Mouse (Mus musculus) liver, embryonic 11.5 days (tissue): ENCODE results near the gene Nrg3. TPM values are rescaled to one million over a fixed set of nuclear protein-coding genes. Genes with fewer than 3 reads are reported as not detected.
"Not testable (repeated sequence)": the region's sequence is repeated elsewhere in the genome, so short reads cannot be mapped to it uniquely, and the experiment has no call there.

Experiments used
- ATAC-seq: fragments of 200-750 bp; cut with Nextera tagmentation; replicated peaks from 2 replicates; pipeline ENCODE4 v1.8.0; 2017; ENCODE audit warnings: moderate number of reproducible peaks, mild to moderate bottlenecking, moderate TSS enrichment, moderate library complexity; ENCODE audit not compliant: low FRiP score
- DNase-seq: peaks from one replicate; pipeline ENCODE4 v3.0.0-alpha.2; 2017; ENCODE audit warnings: low spot score
- H3K27ac ChIP-seq: fragments of 300-500 bp; sonication (generic); 2 replicates; pipeline ENCODE4 v1.5.1; 2014; ENCODE audit warnings: mild to moderate bottlenecking, low read depth, low read length, control low read depth
- H3K27me3 ChIP-seq: fragments of 300-500 bp; sonication (generic); replicated peaks from 2 replicates; pipeline ENCODE4 v1.6.1; 2014; ENCODE audit warnings: low read length, mixed read lengths; ENCODE audit not compliant: control insufficient read depth, insufficient read depth
- H3K36me3 ChIP-seq: fragments of 300-500 bp; sonication (generic); 2 replicates; pipeline ENCODE4 v1.6.1; 2014; ENCODE audit warnings: mild to moderate bottlenecking, low read length, moderate library complexity, mixed read lengths; ENCODE audit not compliant: control insufficient read depth, insufficient read depth
- H3K4me1 ChIP-seq: fragments of 300-500 bp; sonication (generic); replicated peaks from 2 replicates; pipeline ENCODE4 v1.6.1; 2014; ENCODE audit warnings: low read length, mixed read lengths; ENCODE audit not compliant: control insufficient read depth, insufficient read depth
- H3K4me2 ChIP-seq: fragments of 300-500 bp; sonication (generic); 2 replicates; pipeline ENCODE4 v1.6.1; 2014; ENCODE audit warnings: mild to moderate bottlenecking, control low read depth, moderate library complexity
- H3K4me3 ChIP-seq: fragments of 300-500 bp; sonication (generic); 2 replicates; pipeline ENCODE4 v1.5.1; 2014; ENCODE audit warnings: low read depth, low read length, control low read depth
- H3K9ac ChIP-seq: fragments of 300-500 bp; sonication (generic); 2 replicates; pipeline ENCODE4 v1.6.1; 2014; ENCODE audit warnings: low read depth, low read length, control low read depth
- H3K9me3 ChIP-seq: fragments of 300-500 bp; sonication (generic); 2 replicates; pipeline ENCODE4 v1.6.1; 2016; ENCODE audit warnings: low read length, inconsistent platforms, mixed read lengths; ENCODE audit not compliant: control insufficient read depth
- WGBS: fragments of 180-500 bp; shearing (Covaris S2); extraction: QIAGEN DNeasy Blood & Tissue Kit; methylation state at CpG from one replicate; pipeline ENCODE4 v1.1.7; 2014; 5-methylcytosine and 5-hydroxymethylcytosine counted together
- polyA plus RNA-seq: library from polyadenylated mRNA; unstranded; fragments of >200 nt; fragmentation: Nextera tagmentation; extraction: Ambion mirVana; gene quantifications from 2 replicates; pipeline ENCODE4 v1.2.1, GENCODE M21; 2014

Nrg3 gene
- polyA plus RNA-seq, 1 experiment from 2014 or later = 0.16 TPM

DNA sequence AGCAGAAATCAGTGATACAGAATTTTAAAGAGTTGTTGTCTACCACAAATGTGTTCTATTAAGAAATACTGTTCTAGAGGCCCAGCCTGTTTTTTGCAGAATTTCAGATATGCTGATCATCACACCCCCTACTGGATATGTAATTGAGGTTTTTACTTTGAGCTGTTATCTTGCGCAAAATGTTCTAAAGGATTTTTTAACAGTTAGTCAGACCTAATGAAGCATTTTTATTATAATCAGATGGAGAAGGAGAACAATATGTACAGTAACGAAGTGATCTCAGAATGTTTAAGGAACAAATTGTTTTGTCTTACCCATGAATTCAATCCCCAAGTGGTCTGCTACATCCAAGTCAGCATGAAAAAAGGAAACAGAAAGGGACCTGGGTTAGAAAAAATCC, 963.9 kb downstream of the Nrg3 start:
- Histone ChIP-seq H3K4me3 (no peak overlapping the region), H3K27ac (no peak overlapping the region), H3K9ac (no peak overlapping the region), H3K27me3 (no peaks in the 10 kb centered on the region), H3K9me3 (no peaks in the 10 kb centered on the region), H3K4me2 (no peak overlapping the region), H3K36me3 (no peaks in the 10 kb centered on the region), H3K4me1 (no peaks in the 10 kb centered on the region)
- 84% methylated on average over 2 of the region's 2 CpGs for WGBS
- ATAC-seq (no peak), DNase-seq (no peak)

DNA sequence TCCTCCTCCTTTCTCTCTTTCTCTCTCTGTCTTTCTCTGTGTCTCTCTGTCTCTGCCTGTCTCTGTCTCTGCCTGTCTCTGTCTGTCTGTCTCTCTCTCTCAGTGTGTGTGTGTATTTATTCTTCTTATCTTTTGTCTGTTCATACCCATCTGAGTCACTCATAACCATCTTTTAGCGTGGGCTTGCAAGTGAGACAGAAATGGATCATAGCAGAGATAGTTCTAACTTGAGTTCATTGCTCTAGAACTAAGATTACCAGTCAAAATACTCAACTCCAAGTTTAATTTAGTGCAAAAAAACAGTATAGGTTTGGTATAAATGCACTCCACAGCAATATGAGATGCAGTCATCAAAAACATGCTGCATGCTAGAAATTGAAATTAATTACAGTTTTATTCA, 977.9 kb downstream of the Nrg3 start:
- 44% methylated on average over 1 of the region's 1 CpGs for WGBS
- ATAC-seq (no peak), DNase-seq (no peak)
- no peaks in the 10 kb centered on the region for H3K4me1 ChIP-seq
- no peaks in the 10 kb centered on the region for H3K9me3 ChIP-seq
- no peak overlapping the region for H3K4me3 ChIP-seq
- H3K9ac ChIP-seq = no peak overlapping the region
- H3K36me3 ChIP-seq = no peaks in the 10 kb centered on the region
- H3K4me2 ChIP-seq = no peak overlapping the region
- no peak overlapping the region for H3K27ac ChIP-seq
- no peaks in the 10 kb centered on the region for H3K27me3 ChIP-seq

DNA sequence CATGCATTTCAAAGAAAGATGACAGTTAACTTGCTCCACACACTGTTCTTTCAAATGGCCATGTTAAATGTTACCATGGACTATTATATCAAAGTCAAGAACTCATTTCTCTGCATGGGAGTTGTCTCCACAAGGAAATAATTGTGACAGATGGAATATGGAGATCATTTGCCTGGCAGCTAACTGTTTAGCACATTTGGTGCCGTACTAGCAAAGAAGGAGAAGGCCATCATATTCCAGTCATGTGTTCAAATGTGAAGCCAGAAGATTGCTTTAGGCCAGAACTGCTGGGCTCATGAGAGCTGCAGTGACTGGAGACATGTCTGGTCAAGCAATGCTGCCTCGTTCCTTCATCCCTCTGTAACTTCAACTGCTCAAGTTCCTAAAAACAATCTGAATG, 1025.8 kb downstream of the Nrg3 start:
- ATAC-seq (no peak), DNase-seq (no peak)
- no peaks in the 10 kb centered on the region for H3K4me1 ChIP-seq
- H3K9me3 ChIP-seq = peaks cover 2% of the 10 kb centered on the region; the same call in 1 of the 2 replicates
- H3K27me3 ChIP-seq = no peaks in the 10 kb centered on the region
- H3K27ac ChIP-seq = no peak overlapping the region
- no peak overlapping the region for H3K4me2 ChIP-seq
- H3K4me3 ChIP-seq = no peak overlapping the region
- no peaks in the 10 kb centered on the region for H3K36me3 ChIP-seq
- WGBS = 75% methylated on average over 2 of the region's 2 CpGs
- H3K9ac ChIP-seq = no peak overlapping the region

DNA sequence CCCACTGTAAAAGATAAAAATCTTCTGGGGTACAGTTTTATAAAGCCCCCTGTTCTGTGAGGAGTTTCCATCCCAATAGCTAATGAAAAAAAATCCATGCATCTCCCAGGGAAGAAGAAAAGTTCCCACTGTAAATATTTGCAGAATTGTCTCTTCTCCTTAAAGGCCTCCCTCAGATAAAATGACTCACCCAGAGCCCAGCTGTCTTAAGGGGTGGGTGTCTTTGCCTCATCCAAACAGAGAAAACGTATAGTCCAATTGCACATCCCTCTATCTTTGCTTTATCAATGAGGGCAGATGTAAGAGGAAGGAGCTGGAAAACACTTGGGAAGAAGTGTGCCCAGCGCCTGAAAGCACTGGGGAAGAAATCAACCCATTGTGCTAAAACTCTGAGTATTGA, 1028.1 kb downstream of the Nrg3 start:
- ATAC-seq (no peak), DNase-seq (no peak)
- H3K36me3 ChIP-seq = no peaks in the 10 kb centered on the region
- no peaks in the 10 kb centered on the region for H3K27me3 ChIP-seq
- no peak overlapping the region for H3K27ac ChIP-seq
- H3K9ac ChIP-seq = no peak overlapping the region
- 72% methylated on average over 2 of the region's 2 CpGs for WGBS
- H3K4me1 ChIP-seq = no peaks in the 10 kb centered on the region
- peaks cover 2% of the 10 kb centered on the region; the same call in 1 of the 2 replicates for H3K9me3 ChIP-seq
- no peak overlapping the region for H3K4me2 ChIP-seq
- no peak overlapping the region for H3K4me3 ChIP-seq

DNA sequence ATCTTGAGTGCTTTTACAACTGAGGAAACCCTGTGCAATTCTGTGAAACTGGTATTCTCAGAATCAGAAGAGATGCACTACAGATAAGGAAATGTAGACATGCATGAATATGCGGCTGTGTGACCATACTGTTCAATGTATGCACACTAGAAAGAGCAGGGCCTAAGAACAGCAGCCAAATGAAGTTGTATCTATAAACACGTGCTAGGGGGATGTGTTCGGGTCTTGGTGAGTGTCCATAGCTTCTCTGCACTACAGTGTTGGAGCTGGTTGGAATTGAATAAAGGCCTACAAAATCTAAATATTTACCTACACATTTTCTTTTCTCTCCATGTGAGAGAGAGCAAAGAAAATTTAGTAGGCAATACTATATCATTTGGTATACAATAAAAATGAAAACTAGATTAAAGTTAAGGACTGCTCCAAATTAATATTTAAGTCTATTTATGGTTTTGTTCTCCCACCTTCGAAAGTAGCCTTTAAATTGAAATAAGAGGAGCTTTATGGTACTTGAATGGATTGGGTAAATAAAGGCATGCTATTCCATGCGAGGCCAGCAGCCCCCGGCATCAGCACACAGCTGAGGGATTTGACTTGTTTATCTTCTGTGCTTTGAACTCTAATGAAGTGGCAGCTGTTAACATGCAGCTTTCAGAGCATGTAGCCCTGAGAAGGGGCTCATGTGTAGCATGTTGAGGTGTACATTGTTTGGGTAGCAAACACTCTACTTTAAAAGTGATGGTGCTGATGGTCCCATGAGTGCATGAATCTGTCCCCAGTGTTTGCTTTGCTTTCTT, 1038.9 kb downstream of the Nrg3 start:
- Histone ChIP-seq H3K4me1 (no peaks in the 10 kb centered on the region), H3K9me3 (no peaks in the 10 kb centered on the region), H3K36me3 (no peaks in the 10 kb centered on the region), H3K27ac (no peak overlapping the region), H3K9ac (no peak overlapping the region), H3K4me2 (no peak overlapping the region), H3K4me3 (no peak overlapping the region), H3K27me3 (no peaks in the 10 kb centered on the region)
- no peak for DNase-seq
- 67% methylated on average over 6 of the region's 6 CpGs for WGBS
- no peak for ATAC-seq

DNA sequence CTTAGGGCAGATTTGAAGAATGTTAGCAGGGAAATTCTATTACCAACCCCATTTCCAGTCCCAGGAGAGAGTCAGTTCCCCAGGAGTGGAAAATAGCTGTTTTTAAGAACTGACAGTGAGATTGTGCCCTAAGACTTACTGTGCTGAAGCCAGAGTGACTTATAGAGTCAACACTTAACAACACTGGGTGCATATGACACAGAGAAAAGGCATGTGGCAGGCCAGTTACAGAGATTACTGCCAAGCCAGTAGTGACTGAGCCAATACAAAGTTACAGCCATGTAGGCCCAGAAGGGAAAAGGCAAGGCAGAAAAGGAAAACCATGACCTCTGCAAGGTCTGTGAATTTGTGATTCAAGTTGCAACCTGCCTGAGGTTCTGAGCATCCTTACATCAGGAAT, 1098.2 kb downstream of the Nrg3 start:
- Histone ChIP-seq H3K9me3 (no peaks in the 10 kb centered on the region), H3K9ac (no peak overlapping the region), H3K4me3 (no peak overlapping the region), H3K27ac (no peak overlapping the region), H3K4me2 (no peak overlapping the region), H3K4me1 (no peaks in the 10 kb centered on the region), H3K36me3 (no peaks in the 10 kb centered on the region), H3K27me3 (no peaks in the 10 kb centered on the region)
- no peak for DNase-seq
- ATAC-seq = no peak

DNA sequence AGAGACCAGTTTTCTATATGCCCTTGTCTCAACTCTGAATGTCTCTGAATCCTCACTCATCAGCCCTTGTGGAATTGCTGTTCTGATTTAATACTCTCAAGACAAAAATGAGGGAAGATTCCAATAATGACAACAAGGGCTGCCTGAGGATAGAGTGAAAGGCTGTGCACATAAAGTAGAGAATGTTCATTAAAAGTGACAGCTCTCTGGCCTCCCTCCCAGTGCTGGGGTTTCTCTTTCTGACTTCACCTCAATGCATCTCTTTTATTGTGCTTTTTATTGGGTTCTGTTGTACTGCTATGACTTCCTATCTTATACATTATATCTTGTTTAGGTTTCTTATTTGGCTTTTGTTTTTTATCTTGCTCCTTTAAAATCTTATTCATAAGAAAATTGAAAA, 1131.9 kb downstream of the Nrg3 start:
- no peak overlapping the region for H3K4me3 ChIP-seq
- H3K4me1 ChIP-seq = no peaks in the 10 kb centered on the region
- no peak for ATAC-seq
- H3K9ac ChIP-seq = no peak overlapping the region
- H3K27me3 ChIP-seq = no peaks in the 10 kb centered on the region
- no peaks in the 10 kb centered on the region for H3K36me3 ChIP-seq
- H3K4me2 ChIP-seq = no peak overlapping the region
- no peaks in the 10 kb centered on the region for H3K9me3 ChIP-seq
- no peak overlapping the region for H3K27ac ChIP-seq
- DNase-seq = no peak

DNA sequence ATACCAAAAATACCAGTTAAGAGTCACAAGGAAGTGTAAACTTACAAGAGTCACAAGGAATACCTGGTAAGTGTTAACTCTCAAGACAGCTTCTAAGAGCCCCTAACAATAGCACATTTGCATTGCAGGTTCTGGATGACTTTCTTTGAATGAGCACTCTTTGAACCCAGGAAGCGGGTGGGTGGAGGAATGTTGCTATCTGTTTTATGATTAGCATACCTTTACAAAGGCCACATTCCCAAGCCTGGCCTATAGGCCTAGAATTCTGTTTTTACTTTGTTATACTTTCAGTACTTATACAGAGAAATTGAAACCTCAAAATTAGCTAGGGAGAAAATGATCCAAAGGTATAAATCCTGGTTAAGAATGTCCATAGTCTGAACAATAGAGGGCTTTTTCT, 1150.0 kb downstream of the Nrg3 start:
- H3K27ac ChIP-seq, H3K9me3 ChIP-seq, H3K4me3 ChIP-seq, H3K4me1 ChIP-seq, DNase-seq, ATAC-seq, H3K36me3 ChIP-seq, H3K27me3 ChIP-seq, H3K9ac ChIP-seq, H3K4me2 ChIP-seq: not testable (repeated sequence)
- WGBS = 72% methylated on average over 1 of the region's 1 CpGs

DNA sequence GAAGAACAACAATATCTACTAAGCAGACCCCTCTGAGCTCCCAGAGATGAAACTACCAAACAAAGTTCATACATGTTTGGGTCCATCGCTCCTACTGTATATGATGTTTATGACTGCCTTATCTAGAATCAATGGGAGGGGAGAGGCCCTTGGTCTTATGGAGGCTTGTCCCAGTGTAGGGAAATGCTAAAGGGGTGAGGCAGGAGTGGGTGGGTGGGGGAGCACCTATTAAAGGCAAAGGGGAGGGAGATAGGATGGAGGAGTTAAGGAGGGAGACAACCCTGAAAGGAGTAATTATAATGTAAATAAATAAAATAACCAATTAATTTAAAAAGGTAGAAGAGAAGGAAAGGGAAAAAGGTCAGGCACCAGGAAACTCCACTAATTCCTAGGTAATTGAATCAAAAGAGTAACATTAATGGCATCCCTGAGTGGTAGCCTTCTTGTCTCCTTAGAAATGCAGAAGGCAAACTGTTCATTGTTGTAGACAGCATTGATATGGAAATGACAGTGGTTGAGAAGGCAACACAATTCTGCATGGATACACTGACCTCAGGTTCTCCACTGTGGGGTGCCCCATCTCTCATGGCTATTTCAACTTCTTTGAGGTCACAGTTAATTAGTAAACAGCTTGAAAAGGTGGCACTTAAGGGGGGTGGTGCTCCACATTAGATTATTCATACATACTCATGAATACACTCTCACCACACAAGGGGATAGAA, 1152.1 kb downstream of the Nrg3 start:
- no peaks in the 10 kb centered on the region for H3K9me3 ChIP-seq
- 95% methylated on average over 1 of the region's 1 CpGs for WGBS
- ATAC-seq = no peak
- H3K4me2 ChIP-seq = no peak overlapping the region
- no peak overlapping the region for H3K9ac ChIP-seq
- no peak overlapping the region for H3K27ac ChIP-seq
- H3K4me1 ChIP-seq = no peaks in the 10 kb centered on the region
- no peak for DNase-seq
- H3K36me3 ChIP-seq = no peaks in the 10 kb centered on the region
- H3K27me3 ChIP-seq = no peaks in the 10 kb centered on the region
- H3K4me3 ChIP-seq = no peak overlapping the region
